Mouse (Mus musculus): ENCODE results near the gene Nxpe4. TPM values are rescaled to one million over a fixed set of nuclear protein-coding genes. Genes with fewer than 3 reads are reported as not detected.
A peak's percentile ranks its signal among the peaks of the same experiment; 100 is the strongest.

Gene Nxpe4
- total RNA-seq, 2 experiments from 2014 or later: 3.2 to 4.4 TPM

GRCm38 (mm10) chr9:48329597-48329996 lies 167.8 kb downstream of the Nxpe4 start:
- DNase-seq: no peak

- no peak for DNase-seq
Observed at GRCm38 (mm10) chr9:48338783-48339455, 177.1 kb downstream of the Nxpe4 start.

GRCm38 (mm10) chr9:48339563-48339962 lies 177.7 kb downstream of the Nxpe4 start:
- DNase-seq: no peak

GRCm38 (mm10) chr9:48340708-48341380 lies 179.0 kb downstream of the Nxpe4 start:
- DNase-seq: peak in 1 of 2 experiments; percentile 9

GRCm38 (mm10) chr9:48345456-48345855 lies 183.6 kb downstream of the Nxpe4 start:
- no peak for DNase-seq

- DNase-seq: no peak
Observed at GRCm38 (mm10) chr9:48345866-48346265, 184.0 kb downstream of the Nxpe4 start.

DNA sequence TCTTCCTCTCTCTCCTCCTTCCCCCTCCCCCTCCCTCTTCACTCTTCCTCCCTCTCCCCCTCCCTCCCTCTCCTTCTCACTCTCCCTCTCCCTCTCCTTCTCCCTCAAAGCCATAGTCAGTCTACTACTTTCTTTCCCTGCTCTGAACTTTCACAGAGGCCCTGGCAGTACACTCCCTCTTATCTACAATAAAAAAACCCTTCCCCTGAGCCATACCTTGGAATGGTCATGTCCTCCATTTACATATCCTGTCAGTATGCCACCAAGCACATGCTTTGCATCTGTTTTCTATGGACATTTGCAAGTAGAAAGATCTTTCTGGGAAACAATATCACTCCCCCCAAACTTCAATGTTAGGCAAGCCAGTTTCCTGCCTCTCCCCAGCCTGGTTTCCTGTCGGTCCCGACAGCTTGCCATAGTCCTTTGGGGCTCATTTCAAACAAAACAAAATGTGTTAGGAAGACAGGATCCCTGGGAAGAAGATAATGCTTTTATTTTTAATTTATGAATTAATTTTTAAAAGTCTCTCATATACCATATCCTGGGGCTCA lies 191.4 kb downstream of the Nxpe4 start, which contains the start of gene Nxpe2:
Gene Nxpe2 (minus strand): TSS at position 307 of the 551 bp plus-strand sequence.
- peak in 1 of 2 experiments; percentile 9 for DNase-seq

DNA sequence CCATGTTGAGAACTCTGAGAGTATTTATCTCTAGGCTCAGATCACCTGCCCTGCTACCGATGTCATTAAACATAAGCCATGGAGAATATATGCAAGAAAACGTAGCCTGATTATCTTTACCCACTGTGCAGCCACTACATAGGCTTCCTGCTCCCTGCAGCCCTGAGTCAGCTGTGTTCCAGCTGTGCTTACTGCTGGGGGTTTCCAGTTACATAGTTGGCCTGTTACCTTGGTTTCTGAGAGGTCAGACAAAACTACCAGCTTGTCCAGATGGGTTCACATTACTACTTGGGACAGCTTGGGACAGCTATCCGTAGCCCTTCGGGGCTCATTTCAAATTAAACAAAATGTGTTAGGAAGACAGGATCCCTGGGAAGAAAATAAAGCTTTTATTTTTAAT lies 192.3 kb downstream of the Nxpe4 start:
- DNase-seq: no peak

- peak; percentile 83 to 88 for DNase-seq
Observed at GRCm38 (mm10) chr9:48354793-48355192, 193.0 kb downstream of the Nxpe4 start.

GRCm38 (mm10) chr9:48357097-48357496 lies 195.3 kb downstream of the Nxpe4 start:
- DNase-seq: no peak

GRCm38 (mm10) chr9:48360826-48361225 lies 199.0 kb downstream of the Nxpe4 start:
- DNase-seq: no peak

DNA sequence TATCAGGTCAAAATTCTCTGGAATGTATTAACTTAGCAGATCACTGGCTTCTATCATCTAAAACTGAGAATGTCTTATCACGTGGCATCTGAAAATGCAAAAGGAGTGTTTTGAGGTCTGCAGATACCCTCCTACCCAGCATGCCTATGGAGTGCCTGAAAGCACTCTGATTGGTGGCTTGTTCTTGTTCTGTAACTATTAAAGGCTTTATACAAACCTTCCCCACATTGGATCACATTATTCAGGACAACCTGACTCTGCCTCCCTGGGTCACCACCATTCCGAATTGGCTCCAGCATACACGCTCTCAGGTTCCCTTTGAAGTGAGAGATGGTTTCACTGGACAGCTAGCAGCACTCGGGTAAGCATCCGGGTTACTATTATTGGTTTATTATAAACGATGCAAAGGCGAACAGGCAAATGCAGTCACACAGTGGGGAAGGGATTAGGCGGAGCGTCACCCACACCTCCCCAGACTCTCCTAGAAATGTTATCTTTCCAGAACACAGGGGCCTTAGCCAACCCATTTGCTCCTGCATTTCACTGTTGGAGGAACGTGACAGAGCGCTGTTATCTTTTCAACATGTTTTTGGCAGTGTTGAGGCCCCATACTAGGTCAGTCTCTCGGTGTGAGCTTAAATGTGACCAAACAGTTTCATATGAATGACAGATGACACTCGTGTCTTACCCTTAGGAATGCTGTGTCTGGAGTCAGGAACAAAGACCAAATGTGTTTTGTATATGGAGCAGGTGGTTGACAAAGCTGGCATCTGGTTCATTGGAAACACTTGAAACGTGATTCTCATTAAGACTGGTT lies 200.2 kb downstream of the Nxpe4 start:
- no peak for DNase-seq

- DNase-seq: no peak
Observed at GRCm38 (mm10) chr9:48362743-48363142, 200.9 kb downstream of the Nxpe4 start.

DNA sequence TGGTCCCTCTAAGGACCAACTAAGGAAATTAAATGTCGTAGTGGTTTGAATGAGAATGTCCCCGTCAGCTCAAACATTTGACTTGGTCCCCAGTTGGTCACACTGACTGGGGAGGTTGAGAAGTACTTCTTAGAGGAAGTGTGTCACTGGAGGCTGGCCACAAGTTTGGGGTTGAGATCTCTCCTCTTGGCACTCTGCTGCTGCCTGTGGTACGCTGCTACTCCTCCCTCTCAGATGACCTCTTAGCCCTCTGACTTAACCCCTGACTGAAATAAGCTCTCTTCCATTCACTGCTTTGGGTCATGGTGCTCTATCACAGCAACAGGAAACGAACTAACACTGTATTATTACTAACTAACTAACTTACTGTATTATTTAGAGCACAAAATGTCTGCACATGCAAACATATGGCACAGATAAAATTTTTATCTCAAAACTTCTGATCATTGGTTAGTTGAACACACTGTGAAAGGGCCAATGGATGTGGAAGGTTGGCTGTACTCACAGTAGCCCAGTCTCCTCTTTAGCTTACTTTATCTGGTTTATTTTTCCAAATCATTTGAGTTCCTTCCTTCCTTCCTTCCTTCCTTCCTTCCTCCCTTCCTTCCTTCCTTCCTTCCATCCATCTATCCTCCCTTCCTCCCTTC lies 211.5 kb downstream of the Nxpe4 start:
- no peak for DNase-seq

GRCm38 (mm10) chr9:48374357-48374756 lies 212.5 kb downstream of the Nxpe4 start:
- DNase-seq: no peak

GRCm38 (mm10) chr9:48388451-48388850 lies 226.6 kb downstream of the Nxpe4 start:
- DNase-seq: no peak

GRCm38 (mm10) chr9:48389983-48390382 lies 228.2 kb downstream of the Nxpe4 start:
- no peak for DNase-seq

GRCm38 (mm10) chr9:48403590-48404209 lies 241.9 kb downstream of the Nxpe4 start:
- DNase-seq: no peak

- no peak for DNase-seq
Observed at GRCm38 (mm10) chr9:48404687-48405086, 242.9 kb downstream of the Nxpe4 start.

GRCm38 (mm10) chr9:48407549-48408327 lies 245.9 kb downstream of the Nxpe4 start:
- peak in 1 of 2 experiments; percentile 19 for DNase-seq
